Mouse (Mus musculus): Measurements from ENCODE around the gene Gm5134.
A peak's percentile ranks its signal among the peaks of the same experiment; 100 is the strongest.

Gene Gm5134

DNA sequence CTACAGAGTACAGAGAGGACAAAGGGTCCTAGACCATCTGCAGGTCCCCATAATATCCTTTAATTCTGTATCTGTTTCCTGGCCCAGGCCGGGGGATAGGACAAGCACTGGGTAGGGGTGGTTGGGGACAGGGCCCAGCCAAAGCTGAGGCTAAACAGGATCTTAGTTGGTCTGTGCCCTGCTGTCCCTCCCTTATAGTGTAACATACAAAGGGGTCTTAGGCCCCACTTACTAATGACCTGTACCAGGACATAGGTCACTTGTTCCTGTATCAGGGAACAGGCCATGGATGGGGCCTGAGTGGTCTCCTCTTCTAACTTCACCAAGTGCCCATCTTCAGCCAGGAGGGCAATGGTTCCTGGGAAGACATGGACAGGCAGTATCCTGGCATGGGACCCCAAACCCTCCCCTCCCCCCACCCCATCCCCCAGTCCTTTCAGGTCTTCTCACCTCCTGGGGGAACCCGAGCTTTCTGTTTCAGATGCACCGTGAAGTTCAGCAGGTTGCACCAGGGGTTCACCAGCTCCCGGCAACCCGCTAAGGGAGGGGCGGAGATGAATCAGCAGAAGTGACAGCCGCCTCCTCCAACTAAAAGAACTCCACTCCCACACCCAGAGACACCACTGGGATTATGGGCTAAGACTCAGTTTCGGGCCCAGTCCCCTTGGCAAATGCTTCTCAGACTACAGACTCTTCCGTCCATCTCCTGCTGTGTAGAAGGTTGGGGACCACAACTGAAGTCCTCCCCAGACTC is 14.7 kb upstream of the Gm5134 start:
- DNase-seq (ENCODE audit: low read depth, low spot score): no peak

DNA sequence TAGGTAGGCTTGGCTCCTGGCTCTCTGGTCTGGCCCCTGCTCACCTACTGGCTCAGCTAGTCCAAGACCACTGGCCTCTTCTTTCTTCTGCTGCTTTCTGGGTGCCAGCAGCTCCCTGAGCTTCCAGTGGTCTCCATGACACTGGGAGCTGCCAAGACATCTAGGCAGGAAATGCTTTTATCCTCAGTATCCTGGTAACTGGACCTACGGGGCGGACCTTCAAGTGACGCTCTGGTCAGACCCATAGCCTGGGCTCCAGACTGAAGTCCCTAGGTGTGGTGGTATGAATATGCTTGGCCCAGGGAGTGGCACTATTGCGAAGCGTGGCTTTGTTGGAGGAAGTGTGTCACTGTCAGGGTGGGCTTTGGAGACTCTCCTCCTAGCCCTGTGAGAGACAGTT is 13.8 kb upstream of the Gm5134 start, which contains the start of gene Gm867:
Gene Gm867, minus strand, starts transcription at position 153 of the 400 bp plus-strand sequence.
- DNase-seq (ENCODE audit: low read depth, low spot score): no peak

DNA sequence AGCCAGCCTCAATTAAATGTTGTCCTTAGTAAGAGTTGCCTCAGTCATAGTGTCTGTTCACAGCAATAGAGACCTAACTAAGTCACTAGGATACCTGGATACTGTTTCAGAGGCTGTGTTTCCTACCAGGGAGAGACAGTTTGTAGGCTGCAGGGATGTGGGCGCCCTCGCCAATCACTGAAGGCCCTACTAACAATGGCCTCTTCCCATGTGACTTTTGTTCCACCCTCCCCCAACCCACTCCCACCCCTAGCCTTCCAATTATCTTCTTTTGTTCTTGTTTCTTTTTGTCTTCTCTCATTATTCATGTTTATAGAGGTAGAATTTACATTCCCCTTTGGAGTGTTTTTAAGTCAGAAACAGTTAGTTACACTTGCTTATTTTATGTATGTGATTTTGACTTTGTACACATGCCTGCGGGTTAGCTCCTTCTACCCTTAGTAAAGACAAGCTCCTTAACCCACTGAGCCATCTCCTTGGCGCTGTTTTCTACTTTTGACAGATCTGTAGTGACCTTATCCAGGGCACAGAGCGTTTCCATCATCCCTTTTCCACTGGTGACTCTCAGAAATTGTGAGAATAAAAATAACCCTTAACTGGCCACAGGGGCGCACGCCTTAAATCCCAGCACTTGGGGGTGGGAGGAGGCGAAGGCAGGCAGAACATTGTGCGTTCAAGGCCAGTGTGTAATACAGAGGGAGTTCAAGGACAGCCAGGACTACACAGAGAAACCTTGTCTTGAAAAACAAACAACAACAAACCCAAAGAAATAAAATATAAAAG is 13.1 kb upstream of the Gm5134 start:
- no peak for DNase-seq (ENCODE audit: low read depth, low spot score)

DNA sequence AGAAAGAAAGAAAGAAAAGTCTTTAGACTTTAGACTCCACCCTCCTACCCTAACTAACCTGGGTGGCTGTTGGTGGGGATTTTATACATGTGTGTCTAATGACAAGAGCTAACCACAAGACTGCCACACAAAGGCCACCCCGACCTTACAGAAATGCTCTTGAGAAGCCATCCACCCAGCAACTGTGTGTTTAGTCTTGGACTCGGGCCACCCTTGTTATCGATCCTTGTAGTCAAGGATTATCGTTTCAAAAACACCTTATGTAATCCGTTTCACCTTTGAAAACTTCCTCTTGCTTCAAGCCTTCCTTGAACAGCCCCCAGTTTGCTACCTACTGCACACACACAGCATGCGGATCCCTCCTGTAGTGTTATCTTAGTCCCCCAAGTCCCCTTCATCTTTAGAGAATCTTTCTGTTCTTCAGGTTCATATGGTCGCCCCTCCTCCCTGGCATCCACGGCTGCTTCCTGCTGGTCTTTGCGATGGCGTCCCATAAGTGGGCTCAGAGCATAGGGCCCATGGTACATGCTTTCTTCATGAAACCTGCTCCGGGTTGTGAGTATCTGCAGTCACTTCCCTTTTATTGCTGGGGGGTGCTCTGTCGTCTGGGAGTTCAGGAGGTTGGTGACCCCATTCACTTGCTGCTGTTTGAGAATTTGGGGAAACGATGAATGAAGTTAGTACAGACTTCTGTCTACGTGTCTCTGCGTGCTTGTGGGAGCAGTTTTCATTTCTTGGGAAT is 11.4 kb upstream of the Gm5134 start, which contains the start of gene Vpreb3:
Gene Vpreb3, plus strand, starts transcription at position 322 of the 742 bp plus-strand sequence.
- DNase-seq (ENCODE audit: low read depth, low spot score): no peak

DNA sequence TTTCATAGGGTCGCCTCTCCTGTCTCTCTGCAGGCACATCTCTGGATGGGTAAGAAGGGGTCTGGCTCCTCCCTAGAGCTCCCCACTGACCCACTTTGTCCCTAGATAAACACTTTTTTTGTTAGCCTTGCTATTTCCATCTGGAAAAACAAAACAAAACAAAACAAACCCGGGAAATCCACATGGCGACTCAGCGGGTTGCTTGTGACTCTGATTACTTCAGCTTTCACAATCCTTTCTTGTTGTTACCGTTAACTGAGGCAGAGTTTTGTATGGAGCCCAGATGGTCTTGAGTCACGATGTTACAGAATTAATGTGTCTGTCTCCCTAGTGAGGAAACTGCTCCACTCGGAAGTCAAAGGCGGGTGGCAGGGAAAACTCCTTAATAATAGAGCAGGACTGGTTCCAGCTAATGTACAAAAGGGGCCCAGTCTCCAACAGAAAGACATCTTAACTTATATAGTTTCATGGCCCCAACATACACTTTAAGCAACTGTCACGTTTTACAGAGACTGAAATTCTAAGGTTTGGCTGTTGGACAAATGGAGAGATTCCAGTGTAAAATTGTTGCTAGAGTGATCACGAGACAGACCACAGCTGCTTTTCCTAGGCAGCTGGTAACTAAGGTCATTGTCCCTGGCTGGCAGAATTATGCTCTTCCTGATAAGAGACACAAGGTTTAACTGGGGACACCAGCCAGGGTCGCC is 10.1 kb upstream of the Gm5134 start:
- DNase-seq (ENCODE audit: low read depth, low spot score): no peak

DNA sequence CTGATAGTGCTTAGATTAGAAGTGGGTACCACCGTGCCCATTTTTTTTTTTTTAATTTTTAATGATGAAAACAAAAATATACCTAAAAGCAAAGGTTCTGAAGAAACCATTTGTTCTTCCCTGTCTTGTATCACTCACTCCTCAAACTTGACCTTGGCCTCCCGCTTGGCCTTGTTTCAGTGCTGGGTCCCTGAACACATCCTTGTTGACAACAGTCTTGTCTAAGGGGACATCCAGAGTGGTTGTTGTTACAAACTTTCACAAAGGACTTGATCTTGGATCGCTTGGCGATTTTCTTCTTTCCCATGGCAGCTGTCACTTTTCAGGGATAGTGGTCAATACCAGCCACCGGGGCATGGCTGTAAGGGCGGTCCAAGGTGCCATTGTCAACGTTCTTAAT is 9.1 kb upstream of the Gm5134 start:
- no peak for DNase-seq (ENCODE audit: low read depth, low spot score)

DNA sequence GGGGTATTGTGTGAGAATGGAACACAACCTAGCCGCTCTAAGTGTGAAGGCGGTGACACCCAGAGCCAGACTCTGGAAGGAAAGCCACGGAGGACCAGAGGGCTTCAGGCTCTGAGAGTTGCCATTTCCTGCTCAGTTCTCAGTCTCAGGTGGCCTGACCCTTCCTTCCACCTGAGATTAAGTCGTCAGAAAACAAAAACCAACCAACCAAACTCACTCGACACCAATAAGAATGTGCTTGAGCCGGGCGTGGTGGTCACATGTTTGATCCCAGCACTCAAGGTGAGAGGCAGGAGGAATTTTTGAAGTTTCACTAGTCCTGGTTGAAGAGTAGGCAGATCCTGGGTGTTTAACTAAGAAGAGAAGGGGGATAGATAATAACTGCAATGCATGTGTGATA is 8.4 kb upstream of the Gm5134 start:
- no peak for DNase-seq (ENCODE audit: low read depth, low spot score)

DNA sequence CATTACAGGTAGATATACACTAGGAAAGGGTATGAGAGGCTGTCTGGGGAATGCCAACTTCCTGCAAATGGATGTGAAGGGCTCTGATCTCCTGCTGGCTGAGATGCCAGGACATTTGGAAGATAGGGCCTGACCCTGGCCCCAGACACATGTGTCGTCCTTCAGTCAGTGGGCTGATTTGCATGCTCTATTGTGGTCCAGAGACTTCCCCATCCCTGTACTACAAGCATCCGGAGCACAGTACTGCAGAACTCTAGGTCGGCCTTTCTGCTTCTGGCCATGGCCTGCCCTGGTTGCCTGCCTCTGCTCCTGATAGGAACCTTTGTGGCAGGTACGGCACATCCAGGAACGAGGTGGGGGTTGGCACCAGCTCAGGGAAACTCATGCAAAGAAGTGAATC is 6.2 kb upstream of the Gm5134 start:
- no peak for DNase-seq (ENCODE audit: low read depth, low spot score)

DNA sequence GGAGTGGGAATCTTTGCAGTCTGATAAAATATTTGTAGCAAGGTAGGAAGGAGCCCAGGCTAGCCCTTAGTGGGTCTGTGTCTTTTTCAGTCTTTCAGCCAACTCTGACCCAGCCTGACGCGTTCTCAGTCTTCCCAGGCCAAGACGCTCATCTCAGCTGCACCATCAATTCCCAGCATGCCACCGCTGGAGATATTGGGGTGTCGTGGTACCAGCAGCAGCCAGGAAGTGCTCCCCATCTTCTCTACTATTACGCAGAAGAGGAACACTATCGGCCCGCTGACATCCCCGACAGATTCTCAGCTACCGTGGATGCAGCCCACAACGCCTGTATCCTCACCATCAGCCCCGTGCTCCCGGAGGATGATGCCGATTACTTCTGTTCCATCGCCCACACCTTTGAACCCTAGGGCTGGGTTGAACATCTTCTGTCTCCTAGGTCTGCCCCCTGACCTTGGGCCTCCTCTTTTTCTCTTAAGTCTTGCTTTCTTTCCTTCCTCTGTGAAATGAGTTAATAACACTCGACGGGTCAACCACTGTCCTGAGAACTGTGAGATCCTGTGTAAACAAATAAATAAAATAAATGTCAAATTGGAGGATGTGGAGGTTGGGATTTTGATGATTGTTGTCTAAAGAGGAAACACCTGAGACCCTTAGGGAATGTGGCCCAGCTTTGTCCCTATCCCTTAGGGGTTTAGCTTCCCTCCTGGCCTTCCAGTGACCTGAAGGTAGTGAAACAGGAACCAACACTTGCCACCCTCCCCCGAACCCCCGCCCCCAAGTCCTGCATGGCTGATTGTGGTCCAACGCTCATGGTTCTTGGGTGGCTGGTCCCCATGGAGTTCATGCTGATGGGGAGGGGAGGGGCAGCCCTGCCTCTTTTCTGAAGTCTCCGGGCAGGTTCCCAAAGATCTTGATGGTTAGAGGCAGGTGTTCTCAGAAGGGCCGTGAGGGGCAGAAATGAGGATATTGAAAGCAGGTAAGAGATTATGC is 5.0 kb upstream of the Gm5134 start:
- DNase-seq (ENCODE audit: low read depth, low spot score): no peak

DNA sequence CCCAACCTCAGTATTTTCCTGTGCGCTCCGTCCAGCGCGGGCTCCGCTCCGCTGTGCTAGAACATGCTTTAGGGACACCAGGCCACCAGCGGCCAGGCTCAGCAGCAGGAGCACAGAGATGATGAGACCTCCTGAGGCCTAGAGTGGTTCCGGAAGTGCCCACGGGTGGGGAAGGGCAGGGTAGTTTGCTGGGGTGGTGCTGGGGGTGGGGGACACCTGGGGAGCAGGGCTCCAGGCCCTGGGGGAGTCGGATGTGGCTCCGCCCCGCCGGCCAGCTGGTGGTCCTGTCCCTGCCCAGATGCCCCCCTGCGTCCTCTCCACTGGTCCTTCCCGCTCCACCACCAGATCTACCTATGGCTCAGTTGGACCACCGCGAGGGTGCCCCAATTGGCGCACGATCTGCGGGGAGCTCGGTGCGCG is 3.5 kb upstream of the Gm5134 start:
- no peak for DNase-seq (ENCODE audit: low read depth, low spot score)

DNA sequence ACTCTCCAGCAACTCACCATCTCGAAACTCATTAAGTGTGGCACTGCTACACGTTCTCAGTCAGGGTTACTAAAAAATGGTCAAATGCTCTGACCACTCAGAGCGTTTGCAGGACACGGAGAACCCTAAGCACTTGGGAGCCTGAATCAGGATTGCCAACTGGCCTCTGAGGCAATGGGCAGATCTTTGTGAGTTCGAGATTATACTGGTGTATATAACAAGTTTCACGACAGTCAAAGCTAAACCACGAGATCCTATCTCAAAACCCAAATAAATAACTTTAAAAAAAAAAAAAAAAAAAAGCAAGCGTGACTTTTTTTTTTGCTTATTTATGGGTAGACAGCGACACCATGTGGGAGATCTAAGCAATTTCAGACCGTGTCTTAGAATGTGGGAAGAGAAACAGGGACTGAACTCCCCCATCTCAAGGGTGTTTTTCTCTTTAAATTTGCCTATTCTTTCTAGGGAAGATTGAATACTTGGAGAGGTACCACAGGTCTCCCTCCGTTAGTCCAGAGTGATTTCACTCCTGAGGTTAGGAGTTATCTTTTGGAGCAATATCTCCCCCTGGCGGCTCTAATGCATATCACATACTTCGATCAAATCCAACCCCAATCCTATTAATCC is 2.8 kb upstream of the Gm5134 start:
- peak; percentile 53 for DNase-seq (ENCODE audit: low read depth, low spot score)

DNA sequence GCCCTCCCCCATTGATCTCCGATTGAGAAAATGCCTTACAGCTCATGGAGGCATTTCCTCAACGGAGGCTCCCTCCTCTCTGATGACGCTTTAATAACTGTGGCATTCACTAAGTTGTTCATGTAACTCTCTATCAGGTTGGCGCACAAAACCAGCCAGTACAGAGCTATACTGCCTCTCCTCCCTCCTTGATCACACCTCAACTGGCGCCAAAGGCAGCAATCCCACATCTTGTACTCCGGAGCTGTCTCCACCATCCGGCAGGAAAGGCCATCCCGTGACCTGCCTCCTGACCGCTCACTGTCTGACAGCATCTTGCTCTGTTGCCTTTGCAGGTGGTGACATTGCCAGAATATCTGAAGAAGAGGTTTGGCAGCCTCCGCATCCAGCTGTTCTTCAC is 19.5 kb downstream of the Gm5134 start:
- DNase-seq (ENCODE audit: low read depth, low spot score): no peak

DNA sequence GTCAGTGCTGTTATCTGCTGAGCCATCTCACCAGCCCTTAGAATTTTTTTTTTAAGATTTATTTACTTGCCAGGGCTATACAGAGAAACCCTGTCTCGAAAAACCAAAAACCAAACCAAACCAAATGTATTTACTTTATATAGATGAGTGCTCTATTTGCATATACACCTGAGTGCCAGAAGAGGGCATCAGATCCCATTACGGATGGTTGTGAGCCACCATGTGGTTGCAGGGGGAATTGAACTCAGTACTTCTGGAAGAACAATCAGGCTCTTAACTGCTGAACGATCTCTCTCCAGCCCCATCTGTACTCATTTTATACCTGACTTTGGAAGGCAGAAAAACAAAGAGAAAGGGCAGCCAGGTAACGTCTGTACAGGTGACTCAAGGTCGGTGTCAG is 20.9 kb downstream of the Gm5134 start:
- no peak for DNase-seq (ENCODE audit: low read depth, low spot score)

DNA sequence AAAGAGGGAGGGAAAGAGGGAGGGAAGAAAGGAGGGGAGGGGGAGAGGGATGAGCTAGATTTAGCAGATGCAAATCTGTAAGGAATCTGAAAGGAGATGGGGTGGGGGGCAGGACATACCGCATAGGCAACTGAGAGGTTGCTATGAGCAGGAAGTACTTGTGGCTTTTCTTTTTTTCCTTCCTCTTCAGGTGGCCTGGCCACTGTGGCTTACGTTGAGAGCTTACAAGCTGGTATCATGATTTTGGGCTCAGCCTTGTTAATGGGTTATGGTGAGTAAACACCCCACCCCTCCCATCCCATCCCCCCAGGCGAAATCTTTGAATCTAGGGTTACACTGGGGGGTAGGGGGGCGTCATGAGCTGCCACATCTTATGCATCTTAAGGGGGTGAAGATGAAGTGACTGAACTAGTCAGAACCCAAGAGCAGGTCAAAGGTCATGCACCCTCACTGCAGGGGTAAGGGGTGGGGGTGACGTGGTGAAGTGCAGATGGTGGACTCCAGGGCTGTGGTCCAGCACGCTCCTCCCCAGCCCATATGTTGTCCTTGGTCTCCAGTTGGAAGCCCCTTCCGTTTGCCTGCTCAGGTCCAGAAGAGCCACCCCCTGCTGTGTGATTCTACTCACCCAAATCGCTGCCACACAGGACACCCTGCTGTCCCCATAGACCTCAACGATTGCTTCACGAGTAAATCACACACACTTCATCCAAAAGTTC is 24.0 kb downstream of the Gm5134 start:
- no peak for DNase-seq (ENCODE audit: low read depth, low spot score)

DNA sequence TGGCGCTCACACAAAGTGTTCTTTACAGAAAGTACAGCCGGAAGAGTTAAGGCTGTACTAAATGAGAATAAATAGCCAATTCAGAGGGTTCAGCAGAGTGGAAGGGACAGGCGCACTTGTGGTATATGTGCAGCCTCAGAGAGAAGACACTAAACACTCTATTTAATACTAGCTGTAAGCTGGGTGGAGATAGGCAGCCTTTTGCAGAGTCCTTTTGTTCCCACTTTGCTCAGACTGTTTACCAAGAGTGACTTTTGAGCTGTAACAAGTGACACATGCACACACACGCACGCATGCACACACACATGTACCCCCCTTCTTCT is 24.5 kb downstream of the Gm5134 start:
- DNase-seq (ENCODE audit: low read depth, low spot score): no peak

DNA sequence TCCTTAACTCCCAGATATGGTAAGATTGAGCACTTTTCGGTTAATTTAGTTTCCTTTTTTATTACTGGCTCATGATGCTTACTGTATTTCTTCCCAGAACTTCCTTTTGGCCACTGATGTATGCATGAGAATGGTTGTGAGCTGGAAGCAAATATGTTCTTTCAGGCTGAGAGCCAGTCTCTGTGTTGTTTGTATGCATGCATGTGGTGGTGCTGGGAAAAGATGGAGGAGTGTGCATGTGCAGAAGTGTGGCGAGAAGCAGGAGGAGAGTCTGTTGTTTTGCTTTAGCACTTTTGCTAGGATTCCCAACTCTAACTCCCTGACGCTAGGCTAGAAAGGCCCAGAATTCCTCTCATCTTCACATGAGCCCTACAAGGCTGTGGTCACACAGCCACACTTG is 25.1 kb downstream of the Gm5134 start:
- no peak for DNase-seq (ENCODE audit: low read depth, low spot score)

DNA sequence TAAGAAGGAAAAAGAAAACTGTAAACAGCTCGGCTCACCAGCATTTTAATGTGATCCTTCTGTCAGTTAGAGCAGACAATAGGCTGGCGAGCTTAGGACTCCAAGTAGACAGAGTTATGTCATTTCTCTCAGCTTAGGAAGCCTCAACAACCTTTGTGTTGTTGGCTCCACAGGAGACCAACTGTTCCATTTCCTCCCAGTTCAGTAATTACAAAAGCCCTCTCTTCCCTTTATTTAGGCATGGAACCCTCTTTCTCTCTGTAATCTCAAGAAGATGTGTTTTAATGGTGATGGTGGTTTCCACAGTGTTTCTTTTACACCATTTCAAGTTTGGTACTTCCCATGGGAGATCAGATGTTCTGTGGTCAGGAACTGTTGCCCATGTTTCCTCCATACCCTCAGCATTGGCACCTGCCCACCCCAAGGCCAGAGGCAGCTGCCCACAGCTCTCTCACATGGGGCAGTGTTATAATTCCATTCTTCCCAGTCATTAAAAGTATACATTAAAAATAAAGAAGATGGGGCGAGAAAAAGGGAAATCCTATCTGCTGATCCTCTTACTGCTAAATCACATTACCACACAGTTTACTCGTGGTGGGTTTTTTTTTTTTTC is 36.2 kb downstream of the Gm5134 start:
- DNase-seq (ENCODE audit: low read depth, low spot score): no peak

DNA sequence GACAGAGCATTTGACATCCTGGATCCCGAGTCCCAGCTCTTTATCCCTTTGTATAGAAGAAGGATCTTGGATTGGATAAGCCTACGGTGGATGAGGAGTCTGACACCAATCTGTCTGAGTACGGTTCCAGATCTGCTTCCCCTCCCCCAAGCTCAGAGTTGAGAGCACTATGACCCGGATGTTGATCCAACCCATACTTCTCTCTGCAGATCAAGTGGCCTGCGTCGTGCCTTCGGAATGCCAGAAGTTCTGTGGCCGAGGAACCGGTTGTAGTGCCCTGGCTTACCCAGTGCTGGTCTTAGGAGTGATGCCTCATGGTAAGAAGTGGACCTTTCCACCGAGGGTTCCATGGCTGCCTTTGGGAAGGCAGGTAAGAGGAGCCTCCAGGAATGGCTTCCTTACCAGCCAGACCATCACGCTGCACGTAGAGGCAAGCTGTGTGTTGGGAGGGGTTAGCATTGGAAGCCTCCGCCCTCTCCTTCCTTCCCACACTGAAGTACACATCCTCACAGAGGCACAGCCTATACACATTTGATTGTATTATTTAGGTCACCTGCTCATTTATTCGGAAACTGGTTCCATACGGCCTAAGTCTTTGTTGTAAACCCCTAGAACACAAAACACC is 39.4 kb downstream of the Gm5134 start:
- DNase-seq (ENCODE audit: low read depth, low spot score): no peak
